Mouse (Mus musculus): Measurements from ENCODE around the gene Hs3st6. TPM values are rescaled to one million over a fixed set of nuclear protein-coding genes. Genes with fewer than 3 reads are reported as not detected.
A peak's percentile ranks its signal among the peaks of the same experiment; 100 is the strongest.
"Not testable (repeated sequence)": the region's sequence is repeated elsewhere in the genome, so short reads cannot be mapped to it uniquely, and the experiment has no call there.

Hs3st6 gene
- polyA plus RNA-seq, 1 experiment from 2014 or later = 35.9 TPM

DNA sequence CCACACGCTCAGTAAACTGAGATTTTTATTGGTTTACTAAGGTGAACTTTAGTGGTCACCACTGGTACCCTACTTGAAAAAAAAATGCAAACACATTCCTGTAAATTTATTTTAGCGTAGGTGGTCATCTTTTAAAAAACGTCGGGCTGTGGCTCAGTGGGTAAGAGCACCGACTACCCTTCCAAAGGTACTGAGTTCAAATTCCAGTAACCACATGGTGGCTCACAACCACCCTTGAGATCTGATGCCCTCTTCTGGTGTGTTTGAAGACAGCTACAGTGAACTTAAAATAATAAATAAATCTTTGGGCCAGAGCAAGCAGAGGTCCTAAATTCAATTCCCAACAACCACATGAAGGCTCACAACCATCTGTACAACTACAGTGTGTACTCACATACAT lies 33.9 kb upstream of the Hs3st6 start:
- H3K4me1 ChIP-seq (ENCODE audit: control insufficient read depth, insufficient read depth, low read length); H3K9me3 ChIP-seq (ENCODE audit: control insufficient read depth, low read length); H3K27ac ChIP-seq (ENCODE audit: low read depth, low read length); ATAC-seq (ENCODE audit: low FRiP score, low TSS enrichment); H3K27me3 ChIP-seq (ENCODE audit: control insufficient read depth, insufficient read depth, low read length): not testable (repeated sequence)
- peak overlapping the region; percentile 93; the same call in 1 of the 2 replicates for H3K9ac ChIP-seq (ENCODE audit: low read depth, low read length)
- peak overlapping the region; percentile 90 for H3K4me3 ChIP-seq (ENCODE audit: low read length)
- peaks cover 30% of the 10 kb centered on the region for H3K36me3 ChIP-seq (ENCODE audit: control insufficient read depth, insufficient read depth, low read length)
- H3K4me2 ChIP-seq (replicated peaks; ENCODE audit: low read depth, low read length) = peak overlapping the region; percentile 44
- WGBS = 66% methylated on average over 5 of the region's 5 CpGs

DNA sequence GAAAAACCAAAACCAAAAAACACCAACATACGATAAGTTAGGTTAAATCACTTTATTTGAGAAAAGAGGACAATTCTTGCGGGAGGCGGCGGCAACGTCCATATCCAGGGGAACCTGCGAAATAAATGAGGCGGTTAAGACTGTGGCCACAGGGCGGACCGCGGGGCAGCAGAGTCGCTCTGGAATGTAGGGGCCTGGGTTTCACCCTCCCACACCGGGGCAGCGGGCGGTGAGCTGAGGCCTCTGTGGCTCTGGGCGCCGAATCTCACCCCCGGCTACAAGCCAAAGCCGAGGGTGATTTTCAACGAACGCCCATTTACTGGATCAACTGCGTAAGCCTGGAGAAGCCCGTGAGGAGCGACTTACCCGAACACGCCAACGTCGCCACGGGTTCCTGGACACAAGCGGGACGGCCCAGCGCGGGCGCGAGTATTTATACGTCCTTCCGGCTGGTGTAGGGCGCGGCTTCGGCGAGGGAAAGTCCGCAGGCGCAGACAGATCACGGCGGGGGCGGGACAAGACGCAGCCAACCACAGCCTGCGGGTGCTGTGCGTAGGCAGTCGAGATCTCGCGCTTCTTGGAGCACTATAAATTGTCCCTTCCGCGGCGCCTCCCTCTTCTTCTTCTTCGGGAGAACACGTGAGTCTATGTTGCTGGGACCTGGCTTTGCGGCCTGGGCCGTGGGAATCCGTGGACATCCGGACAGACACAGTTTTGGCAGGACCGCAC lies 33.1 kb upstream of the Hs3st6 start:
- H3K9me3 ChIP-seq (ENCODE audit: control insufficient read depth, low read length) = no peaks in the 10 kb centered on the region
- ATAC-seq (ENCODE audit: low FRiP score, low TSS enrichment) = peak; percentile 97
- H3K4me3 ChIP-seq (ENCODE audit: low read length) = peak overlapping the region; percentile 90
- H3K27ac ChIP-seq (ENCODE audit: low read depth, low read length) = peak overlapping the region; percentile 91
- peaks cover 30% of the 10 kb centered on the region for H3K36me3 ChIP-seq (ENCODE audit: control insufficient read depth, insufficient read depth, low read length)
- H3K27me3 ChIP-seq (ENCODE audit: control insufficient read depth, insufficient read depth, low read length) = no peaks in the 10 kb centered on the region
- H3K4me2 ChIP-seq (replicated peaks; ENCODE audit: low read depth, low read length) = peak overlapping the region; percentile 78
- peak overlapping the region; percentile 93 for H3K9ac ChIP-seq (ENCODE audit: low read depth, low read length)
- whole genome bisulfite sequencing = under 1% methylated on average over 61 of the region's 61 CpGs
- peaks cover 8% of the 10 kb centered on the region for H3K4me1 ChIP-seq (ENCODE audit: control insufficient read depth, insufficient read depth, low read length)

DNA sequence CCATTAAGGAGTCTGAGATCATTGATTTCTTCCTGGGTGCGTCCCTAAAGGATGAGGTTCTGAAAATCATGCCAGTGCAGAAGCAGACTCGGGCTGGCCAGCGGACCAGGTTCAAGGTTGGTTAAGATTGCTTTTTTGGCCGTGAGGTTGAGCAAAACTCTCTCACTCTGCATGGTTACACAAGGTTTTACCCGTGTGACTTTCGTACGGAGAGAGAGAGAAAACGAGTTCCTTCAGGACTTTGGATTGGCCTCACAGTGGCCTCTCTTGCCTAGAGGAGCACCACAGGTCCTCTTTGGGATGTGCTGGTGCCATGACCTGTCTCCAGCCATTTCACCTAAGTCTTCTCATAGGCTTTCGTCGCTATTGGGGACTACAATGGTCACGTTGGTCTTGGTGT lies 32.2 kb upstream of the Hs3st6 start:
- under 1% methylated on average over 10 of the region's 11 CpGs for WGBS
- ATAC-seq (ENCODE audit: low FRiP score, low TSS enrichment); H3K27me3 ChIP-seq (ENCODE audit: control insufficient read depth, insufficient read depth, low read length); H3K9me3 ChIP-seq (ENCODE audit: control insufficient read depth, low read length); H3K4me1 ChIP-seq (ENCODE audit: control insufficient read depth, insufficient read depth, low read length): not testable (repeated sequence)
- Histone ChIP-seq H3K27ac (ENCODE audit: low read depth, low read length) (peak overlapping the region; percentile 83; the same call in 1 of the 2 replicates), H3K9ac (ENCODE audit: low read depth, low read length) (peak overlapping the region; percentile 86), H3K36me3 (ENCODE audit: control insufficient read depth, insufficient read depth, low read length) (peaks cover 30% of the 10 kb centered on the region), H3K4me2 (replicated peaks; ENCODE audit: low read depth, low read length) (peak overlapping the region; percentile 78), H3K4me3 (ENCODE audit: low read length) (peak overlapping the region; percentile 90)

DNA sequence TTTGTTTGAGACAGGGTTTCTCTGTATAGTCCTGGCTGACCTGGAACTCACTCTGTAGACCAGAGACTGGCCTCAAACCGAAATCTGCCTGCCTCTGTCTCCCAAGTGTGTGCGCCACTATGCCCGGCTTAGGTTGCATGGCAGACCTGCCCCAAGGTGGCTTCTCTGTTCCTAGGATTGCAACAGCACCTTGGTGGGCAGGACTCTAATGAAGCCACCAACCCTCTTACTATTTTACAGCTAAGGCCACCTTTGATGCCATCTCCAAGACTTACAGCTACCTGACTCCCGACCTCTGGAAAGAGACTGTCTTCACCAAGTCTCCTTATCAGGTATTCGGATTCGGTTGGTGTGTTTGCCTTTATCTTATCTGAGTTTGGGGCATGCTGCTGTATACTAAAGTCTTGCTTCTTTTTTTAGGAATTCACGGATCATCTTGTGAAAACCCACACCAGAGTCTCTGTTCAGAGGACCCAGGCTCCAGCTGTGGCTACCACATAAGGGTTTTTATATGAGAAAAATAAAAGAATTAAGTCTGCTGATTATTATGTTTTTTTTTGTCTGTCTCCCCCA lies 31.3 kb upstream of the Hs3st6 start:
- Histone ChIP-seq H3K4me2 (replicated peaks; ENCODE audit: low read depth, low read length) (peak overlapping the region; percentile 78), H3K4me3 (ENCODE audit: low read length) (peak overlapping the region; percentile 90), H3K36me3 (ENCODE audit: control insufficient read depth, insufficient read depth, low read length) (peaks cover 24% of the 10 kb centered on the region), H3K9ac (ENCODE audit: low read depth, low read length) (peak overlapping the region; percentile 86)
- H3K9me3 ChIP-seq (ENCODE audit: control insufficient read depth, low read length); H3K27ac ChIP-seq (ENCODE audit: low read depth, low read length); ATAC-seq (ENCODE audit: low FRiP score, low TSS enrichment); H3K4me1 ChIP-seq (ENCODE audit: control insufficient read depth, insufficient read depth, low read length); H3K27me3 ChIP-seq (ENCODE audit: control insufficient read depth, insufficient read depth, low read length): not testable (repeated sequence)
- 58% methylated on average over 7 of the region's 7 CpGs for WGBS

DNA sequence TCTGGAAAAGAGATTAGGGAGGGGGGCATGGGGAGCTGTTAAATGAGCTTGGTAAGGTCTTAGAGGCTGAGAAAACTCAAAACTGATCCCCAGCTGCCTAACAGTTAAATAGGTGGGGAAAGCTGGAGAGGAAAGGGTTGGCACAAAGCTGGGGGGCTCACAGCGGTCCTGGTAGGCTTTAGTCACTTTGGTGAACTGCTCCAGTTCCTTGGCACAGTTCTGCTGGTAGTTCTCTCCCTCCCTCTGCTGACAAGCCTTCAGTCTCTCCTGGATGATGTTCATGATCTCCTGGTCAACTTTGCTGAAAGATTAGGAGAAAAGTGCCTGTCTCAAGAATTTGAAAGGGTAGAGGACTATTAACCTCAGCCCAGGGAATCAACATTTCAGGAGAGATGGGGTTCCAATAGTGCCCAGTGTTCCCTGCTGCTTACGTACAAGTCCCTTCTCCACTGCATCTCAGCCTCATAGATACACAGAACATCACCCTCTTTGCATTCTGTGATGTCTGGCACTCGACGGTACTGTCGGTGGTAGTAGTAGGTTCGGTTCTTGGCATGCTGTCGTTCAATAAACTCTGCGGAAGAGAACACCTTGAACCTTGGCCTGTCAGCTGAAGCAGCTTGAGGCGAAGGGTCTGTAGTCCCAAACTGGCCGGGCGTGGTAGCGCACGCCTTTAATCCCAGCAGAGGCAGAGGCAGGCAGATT lies 30.4 kb upstream of the Hs3st6 start:
- Histone ChIP-seq H3K36me3 (ENCODE audit: control insufficient read depth, insufficient read depth, low read length) (peaks cover 20% of the 10 kb centered on the region), H3K4me2 (replicated peaks; ENCODE audit: low read depth, low read length) (peak overlapping the region; percentile 78), H3K9me3 (ENCODE audit: control insufficient read depth, low read length) (no peaks in the 10 kb centered on the region), H3K27me3 (ENCODE audit: control insufficient read depth, insufficient read depth, low read length) (no peaks in the 10 kb centered on the region), H3K4me1 (ENCODE audit: control insufficient read depth, insufficient read depth, low read length) (peaks cover 8% of the 10 kb centered on the region), H3K27ac (ENCODE audit: low read depth, low read length) (no peak overlapping the region), H3K9ac (ENCODE audit: low read depth, low read length) (peak overlapping the region; percentile 86; the same call in 1 of the 2 replicates), H3K4me3 (ENCODE audit: low read length) (peak overlapping the region; percentile 90)
- 39% methylated on average over 13 of the region's 13 CpGs for WGBS
- ATAC-seq (ENCODE audit: low FRiP score, low TSS enrichment) = no peak

DNA sequence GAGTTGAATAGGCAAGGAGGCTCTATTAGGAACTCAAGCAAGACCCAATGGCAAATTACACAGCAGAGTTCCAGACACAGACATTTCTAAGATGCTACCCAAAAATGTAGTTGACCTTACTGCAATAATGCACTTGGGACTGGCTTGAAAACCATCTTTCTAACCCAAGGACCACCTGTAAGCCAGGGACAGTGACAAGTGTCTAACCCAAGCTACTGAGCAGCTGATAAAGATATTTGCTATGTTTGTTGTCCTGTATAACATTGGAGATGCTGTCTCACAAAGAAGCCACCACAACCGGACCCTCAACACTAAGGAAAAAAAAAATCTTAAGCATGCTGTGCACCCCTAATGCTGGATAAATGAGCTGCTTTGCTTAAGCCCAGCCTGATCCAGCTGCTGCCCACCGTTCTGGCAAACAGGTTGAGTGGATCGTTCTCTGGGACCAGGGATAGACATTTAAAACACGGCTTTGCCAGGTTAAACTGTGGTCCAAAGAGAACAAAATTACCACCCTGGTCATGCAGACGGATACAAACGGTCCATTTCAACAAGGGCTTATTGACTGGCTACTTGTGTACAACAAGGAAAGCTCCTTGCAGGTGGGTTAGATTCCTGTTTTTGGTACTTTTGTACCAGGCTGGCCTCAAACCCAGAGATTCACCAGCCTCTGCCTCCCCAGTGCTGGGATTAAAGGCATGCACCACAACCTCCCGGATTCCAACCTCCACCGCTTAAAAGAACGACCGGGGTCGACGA lies 29.5 kb upstream of the Hs3st6 start:
- H3K9ac ChIP-seq (ENCODE audit: low read depth, low read length) = peak overlapping the region; percentile 89
- peaks cover 20% of the 10 kb centered on the region for H3K36me3 ChIP-seq (ENCODE audit: control insufficient read depth, insufficient read depth, low read length)

DNA sequence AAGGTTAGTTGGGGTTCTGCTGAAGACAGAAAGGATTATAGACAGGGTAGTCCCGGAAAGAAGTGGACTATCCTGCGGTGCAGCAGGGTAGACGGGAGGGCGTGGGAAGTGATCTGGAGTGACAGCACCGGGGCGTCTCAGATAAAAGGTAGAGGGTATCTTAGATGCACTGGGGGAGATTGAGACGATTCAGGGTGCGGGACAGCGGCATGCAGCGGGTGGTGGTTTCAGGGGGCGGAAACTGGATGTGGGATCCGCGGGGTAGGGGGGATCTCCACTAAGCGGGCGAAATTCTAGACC lies 29.0 kb upstream of the Hs3st6 start:
- H3K9me3 ChIP-seq (ENCODE audit: control insufficient read depth, low read length) = no peaks in the 10 kb centered on the region
- peak overlapping the region; percentile 71 for H3K27ac ChIP-seq (ENCODE audit: low read depth, low read length)
- under 1% methylated on average over 15 of the region's 15 CpGs for WGBS
- peak overlapping the region; percentile 78 for H3K4me2 ChIP-seq (replicated peaks; ENCODE audit: low read depth, low read length)
- peak; percentile 0; the same call in 1 of the 2 replicates for ATAC-seq (ENCODE audit: low FRiP score, low TSS enrichment)
- H3K4me1 ChIP-seq (ENCODE audit: control insufficient read depth, insufficient read depth, low read length) = peaks cover 8% of the 10 kb centered on the region
- peak overlapping the region; percentile 89 for H3K9ac ChIP-seq (ENCODE audit: low read depth, low read length)
- no peaks in the 10 kb centered on the region for H3K27me3 ChIP-seq (ENCODE audit: control insufficient read depth, insufficient read depth, low read length)
- peak overlapping the region; percentile 90 for H3K4me3 ChIP-seq (ENCODE audit: low read length)
- H3K36me3 ChIP-seq (ENCODE audit: control insufficient read depth, insufficient read depth, low read length) = peaks cover 20% of the 10 kb centered on the region

More for the DNA sequence above, 29.5 kb upstream of the Hs3st6 start:
- no peaks in the 10 kb centered on the region for H3K9me3 ChIP-seq (ENCODE audit: control insufficient read depth, low read length)
- peak overlapping the region; percentile 90 for H3K4me3 ChIP-seq (ENCODE audit: low read length)
- H3K27ac ChIP-seq (ENCODE audit: low read depth, low read length) = peak overlapping the region; percentile 71
- no peaks in the 10 kb centered on the region for H3K27me3 ChIP-seq (ENCODE audit: control insufficient read depth, insufficient read depth, low read length)
- H3K4me2 ChIP-seq (replicated peaks; ENCODE audit: low read depth, low read length) = peak overlapping the region; percentile 78
- WGBS = 3% methylated on average over 12 of the region's 12 CpGs
- H3K4me1 ChIP-seq (ENCODE audit: control insufficient read depth, insufficient read depth, low read length) = peaks cover 8% of the 10 kb centered on the region
- ATAC-seq (ENCODE audit: low FRiP score, low TSS enrichment) = no peak

DNA sequence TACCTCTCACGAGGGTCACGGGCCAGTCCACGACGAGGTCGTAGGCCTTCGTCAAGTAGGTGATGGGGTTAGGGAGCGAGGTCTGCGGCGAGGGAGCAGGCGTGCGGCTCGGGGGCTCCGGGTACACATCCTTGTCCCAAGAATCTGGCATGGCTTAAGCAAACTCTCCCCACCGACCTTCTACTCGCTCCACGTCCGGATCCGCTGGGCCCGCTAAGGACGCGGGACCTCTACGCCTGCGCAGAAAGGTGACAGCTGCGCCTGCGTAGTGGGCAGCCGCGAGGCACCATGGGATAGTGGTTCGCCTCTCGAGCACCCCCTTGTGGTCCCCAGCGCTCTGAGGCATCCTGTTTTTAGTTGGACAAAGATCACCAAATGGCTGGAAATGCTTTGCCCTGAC lies 28.6 kb upstream of the Hs3st6 start, which contains the start of gene Ndufb10:
Ndufb10 (minus strand) TSS at position 295 of the 400 bp plus-strand sequence.
- H3K27ac ChIP-seq (ENCODE audit: low read depth, low read length) = peak within 1 kb of the TSS; percentile 71

More for the DNA sequence above, 28.6 kb upstream of the Hs3st6 start, which contains the start of gene Ndufb10:
- peak within 1 kb of the TSS; percentile 89 for H3K9ac ChIP-seq (ENCODE audit: low read depth, low read length)
- H3K9me3 ChIP-seq (ENCODE audit: control insufficient read depth, low read length) = no peaks in the 10 kb centered on the region
- peaks cover 8% of the 10 kb centered on the region for H3K4me1 ChIP-seq (ENCODE audit: control insufficient read depth, insufficient read depth, low read length)
- peaks cover 20% of the 10 kb centered on the region for H3K36me3 ChIP-seq (ENCODE audit: control insufficient read depth, insufficient read depth, low read length)
- peak; percentile 79 for ATAC-seq (ENCODE audit: low FRiP score, low TSS enrichment)
- peak within 1 kb of the TSS; percentile 90 for H3K4me3 ChIP-seq (ENCODE audit: low read length)
- WGBS = under 1% methylated on average over 30 of the region's 30 CpGs
- H3K27me3 ChIP-seq (ENCODE audit: control insufficient read depth, insufficient read depth, low read length) = no peaks in the 10 kb centered on the region
- peak within 1 kb of the TSS; percentile 78 for H3K4me2 ChIP-seq (replicated peaks; ENCODE audit: low read depth, low read length)

Measured in kidney, embryonic 14.5 days (tissue).